Mouse (Mus musculus): ENCODE results near the gene Zfpm1.

DNA sequence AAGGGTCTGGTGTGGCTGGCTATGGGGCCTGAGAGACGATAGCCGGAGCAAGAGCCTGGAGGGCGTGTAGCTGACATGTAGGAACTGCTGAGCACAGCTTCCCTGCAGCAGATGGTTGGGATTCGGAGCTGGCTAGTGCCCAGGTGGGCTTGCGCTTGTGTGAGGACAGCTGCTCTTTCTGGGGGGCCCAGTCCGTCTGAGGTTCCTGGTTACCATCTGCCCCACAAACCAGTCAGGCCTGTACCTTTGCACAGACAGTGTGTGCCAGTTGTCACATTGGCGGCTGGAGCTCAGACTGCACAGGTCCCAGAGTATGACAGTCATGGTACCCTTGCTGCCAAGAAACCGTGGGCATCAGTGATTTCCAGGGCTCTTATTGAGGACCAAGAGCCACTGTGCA, 25.9 kb downstream of the Zfpm1 start:
- no peak for TF ChIP-seq CTCF (IDR thresholded peaks at IDR 0.05; ENCODE audit: low read depth, low read length)
- no peak for TF ChIP-seq POLR2A (IDR thresholded peaks at IDR 0.05; ENCODE audit: extremely low read depth, insufficient read depth, low read length)

All from liver, adult 2 months (tissue).